Mouse (Mus musculus) right cerebral cortex, postnatal 14 days (tissue): ENCODE measurements around the gene 4930518I15Rik.
"Not testable (repeated sequence)": the region's sequence is repeated elsewhere in the genome, so short reads cannot be mapped to it uniquely, and the experiment has no call there.

Experiments used
- DNase-seq: peaks from one replicate; pipeline ENCODE4 v3.0.0; 2022

The 4930518I15Rik gene

GRCm38 (mm10) chr2:156874760-156875510, 17.2 kb upstream of the 4930518I15Rik start:
- DNase-seq = no peak

- DNase-seq = no peak
These were observed 16.5 kb upstream of the 4930518I15Rik start for GRCm38 (mm10) chr2:156874047-156874759.

GRCm38 (mm10) chr2:156873629-156874028, 15.9 kb upstream of the 4930518I15Rik start:
- DNase-seq = peak; percentile 46

GRCm38 (mm10) chr2:156870519-156870918, 12.8 kb upstream of the 4930518I15Rik start:
- peak; percentile 26 for DNase-seq

- no peak for DNase-seq
These were observed 11.8 kb upstream of the 4930518I15Rik start for GRCm38 (mm10) chr2:156869554-156869953.

GRCm38 (mm10) chr2:156868994-156869393, 11.2 kb upstream of the 4930518I15Rik start:
- no peak for DNase-seq

- DNase-seq = no peak
These were observed 6.7 kb upstream of the 4930518I15Rik start for GRCm38 (mm10) chr2:156864481-156864880.

- peak; percentile 20 for DNase-seq
These were observed 5.9 kb upstream of the 4930518I15Rik start for GRCm38 (mm10) chr2:156863487-156864160.

- peak; percentile 99 for DNase-seq
These were observed 5.2 kb upstream of the 4930518I15Rik start, which contains the start of gene Rab5if for GRCm38 (mm10) chr2:156862772-156863486. Gene Rab5if (plus strand): TSS chr2:156863128.

GRCm38 (mm10) chr2:156862041-156862717, 4.4 kb upstream of the 4930518I15Rik start:
- peak; percentile 29 for DNase-seq

GRCm38 (mm10) chr2:156858671-156859070, 925 bp upstream of the 4930518I15Rik start:
- DNase-seq = no peak

GRCm38 (mm10) chr2:156857385-156857791, 358 bp downstream of the 4930518I15Rik start:
- no peak for DNase-seq

GRCm38 (mm10) chr2:156856311-156856710, 1.4 kb downstream of the 4930518I15Rik start:
- no peak for DNase-seq

- DNase-seq = peak; percentile 32
These were observed 3.6 kb downstream of the 4930518I15Rik start for GRCm38 (mm10) chr2:156853999-156854771.

GRCm38 (mm10) chr2:156853584-156853983, 4.2 kb downstream of the 4930518I15Rik start:
- DNase-seq = not testable (repeated sequence)

- DNase-seq = no peak
These were observed 7.2 kb downstream of the 4930518I15Rik start for GRCm38 (mm10) chr2:156850505-156850904.

GRCm38 (mm10) chr2:156848526-156849182, 9.1 kb downstream of the 4930518I15Rik start:
- DNase-seq = no peak

GRCm38 (mm10) chr2:156847653-156848052, 10.1 kb downstream of the 4930518I15Rik start:
- DNase-seq = no peak

- no peak for DNase-seq
These were observed 13.0 kb downstream of the 4930518I15Rik start for GRCm38 (mm10) chr2:156844715-156845114.

GRCm38 (mm10) chr2:156843331-156843730, 14.4 kb downstream of the 4930518I15Rik start:
- DNase-seq = no peak

- no peak for DNase-seq
These were observed 15.0 kb downstream of the 4930518I15Rik start for GRCm38 (mm10) chr2:156842711-156843110.
